Mouse (Mus musculus): Measurements from ENCODE around the gene E130218I03Rik.
"Not testable (repeated sequence)": the region's sequence is repeated elsewhere in the genome, so short reads cannot be mapped to it uniquely, and the experiment has no call there.

The E130218I03Rik gene

DNA sequence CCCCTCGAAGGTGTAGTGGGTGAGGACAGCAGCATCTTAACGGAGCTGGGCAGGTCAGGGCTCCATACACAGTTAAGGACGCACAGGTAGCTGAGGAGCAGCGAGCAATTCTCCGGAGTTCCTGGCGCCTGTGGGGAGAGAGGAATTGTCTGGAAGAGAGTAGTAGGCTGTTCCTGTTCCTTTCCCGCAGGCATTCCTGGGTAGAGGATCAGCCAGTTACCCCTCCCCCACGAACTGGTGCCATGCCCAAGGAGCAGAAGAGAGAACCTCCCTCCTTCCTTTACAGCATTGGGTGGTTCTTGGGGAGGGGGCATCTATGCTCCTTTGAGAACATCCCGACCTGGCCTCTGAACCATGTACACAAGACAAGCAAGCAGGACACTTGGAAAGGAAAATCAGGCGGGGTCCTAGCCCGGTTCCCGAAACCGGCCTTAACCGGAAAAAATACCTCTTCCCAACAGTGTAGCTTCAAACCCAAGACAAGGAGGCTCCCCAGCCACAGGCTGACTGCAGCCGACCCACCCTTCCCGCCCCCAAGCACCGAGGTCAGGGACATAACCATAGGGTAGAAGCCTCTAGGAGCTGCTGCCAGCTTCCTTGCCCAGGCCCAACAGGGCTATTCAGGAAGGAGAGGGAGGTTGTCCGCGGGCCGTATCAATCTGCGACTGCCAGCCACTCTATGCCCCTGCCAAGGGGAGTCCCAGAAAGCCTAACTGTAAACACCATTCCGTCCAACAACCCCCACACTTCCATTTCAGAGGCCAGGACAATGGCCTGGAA lies 8.9 kb downstream of the E130218I03Rik start:
- DNase-seq (ENCODE audit: low spot score), result no peak

DNA sequence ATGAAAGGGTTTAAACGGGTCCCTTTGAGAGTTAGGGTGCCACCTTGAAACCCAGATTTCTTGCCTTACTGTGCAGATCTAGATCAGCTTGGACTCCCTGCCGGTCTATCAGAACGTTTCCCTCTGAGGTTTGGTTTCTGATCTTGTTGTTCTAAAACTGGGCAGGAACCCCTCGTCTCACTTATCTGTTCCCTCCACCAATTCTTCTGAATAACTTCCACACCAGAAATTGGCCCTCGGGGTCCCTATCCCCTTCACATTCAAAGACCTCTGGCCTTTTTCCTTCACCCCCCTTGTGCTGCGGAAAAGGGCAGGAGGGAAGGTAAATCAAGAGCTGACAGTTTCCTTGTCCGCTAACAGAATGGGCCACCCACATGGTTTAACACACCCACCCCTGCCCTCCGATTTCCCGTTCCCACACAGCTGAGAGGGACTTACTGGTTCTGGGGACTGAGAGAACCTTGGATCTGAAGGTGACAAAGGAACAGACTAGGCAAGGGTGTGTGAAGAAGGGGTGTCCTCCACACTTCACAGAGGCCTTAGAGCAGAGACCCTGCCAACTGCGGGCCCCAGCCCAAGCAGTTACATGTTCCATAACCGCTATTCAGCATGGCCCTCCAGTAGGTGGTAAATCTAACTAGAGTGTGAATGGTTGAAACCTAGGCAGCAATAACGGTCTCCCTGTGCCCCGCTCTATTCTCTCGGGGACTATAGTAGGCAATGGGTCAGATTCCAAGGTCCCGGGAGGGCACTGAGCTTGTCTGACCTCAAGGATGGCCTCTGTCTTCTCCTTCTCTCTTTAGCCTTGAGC lies 9.7 kb downstream of the E130218I03Rik start:
- DNase-seq (ENCODE audit: low spot score), result no peak

DNA sequence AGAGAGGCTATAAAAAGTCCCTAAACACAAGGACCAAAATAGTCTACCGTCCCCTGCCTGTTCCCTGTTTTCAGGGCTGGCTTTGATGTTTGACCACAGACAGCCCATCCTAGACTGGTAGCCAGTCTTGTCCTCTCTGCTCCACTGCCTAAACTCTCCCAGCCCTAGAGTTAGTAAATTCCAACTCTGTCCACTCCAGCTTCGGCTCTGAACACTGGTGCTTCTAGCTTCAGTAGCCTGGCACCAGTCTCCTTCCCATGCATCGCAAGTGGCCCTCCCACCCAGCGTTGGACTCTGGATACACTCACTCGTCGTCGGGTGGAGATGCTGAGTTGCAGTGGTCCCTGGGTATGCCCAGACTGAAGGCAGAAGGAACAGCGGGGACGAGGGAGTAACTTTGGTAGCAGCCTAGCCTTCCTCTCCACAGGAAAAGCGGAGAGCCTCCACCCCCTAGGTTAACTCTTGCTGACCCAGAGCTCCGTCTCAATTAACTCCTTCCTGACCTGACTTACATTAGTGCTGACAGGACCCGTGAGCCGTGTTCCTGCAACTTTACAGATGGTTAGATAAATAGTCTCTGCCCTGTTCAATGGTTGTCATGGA lies 10.4 kb downstream of the E130218I03Rik start, which contains the start of gene Grrp1:
Grrp1 (minus strand) TSS at position 385 of the 603 bp plus-strand sequence.
- DNase-seq (ENCODE audit: low spot score), result no peak

DNA sequence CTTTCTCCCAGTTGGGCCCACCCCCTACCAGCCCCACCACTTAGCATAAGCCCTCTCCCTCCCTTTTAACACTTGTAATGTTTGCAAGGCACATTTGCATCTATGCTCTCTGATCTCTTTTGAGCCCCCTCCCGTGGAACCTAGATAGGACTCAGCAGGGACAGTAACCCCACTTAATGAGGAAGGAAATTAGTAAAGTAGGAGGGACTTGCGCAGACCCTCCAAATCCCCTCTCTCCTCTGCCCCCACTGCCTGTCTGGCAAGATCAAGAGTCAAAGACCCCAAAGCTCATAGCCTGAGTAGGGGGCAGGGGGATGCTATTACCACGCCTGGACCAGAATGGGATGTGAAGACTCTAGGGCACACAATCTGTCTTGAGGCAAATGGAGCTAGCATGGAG lies 11.4 kb downstream of the E130218I03Rik start:
- DNase-seq (ENCODE audit: low spot score), result no peak

DNA sequence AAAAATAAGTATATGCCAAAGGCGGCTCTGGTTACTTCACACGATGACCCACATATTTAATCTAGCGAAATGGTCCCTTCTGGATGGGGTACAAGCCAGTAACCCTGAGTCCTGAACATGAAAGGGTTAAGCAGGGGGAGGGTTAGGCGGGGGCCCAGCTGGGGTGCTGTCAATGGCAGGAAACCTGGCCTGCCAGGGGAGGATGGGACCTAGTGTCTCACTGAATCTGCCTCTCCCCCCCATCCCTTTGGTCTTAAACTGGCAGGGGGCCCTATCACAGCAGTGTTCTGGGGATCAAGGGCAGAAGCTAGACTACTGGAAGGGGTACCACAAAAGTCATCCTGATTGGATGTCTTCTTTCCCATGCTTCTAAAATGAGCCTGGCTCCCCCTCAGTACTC lies 12.4 kb downstream of the E130218I03Rik start:
- no peak for DNase-seq (ENCODE audit: low spot score)

DNA sequence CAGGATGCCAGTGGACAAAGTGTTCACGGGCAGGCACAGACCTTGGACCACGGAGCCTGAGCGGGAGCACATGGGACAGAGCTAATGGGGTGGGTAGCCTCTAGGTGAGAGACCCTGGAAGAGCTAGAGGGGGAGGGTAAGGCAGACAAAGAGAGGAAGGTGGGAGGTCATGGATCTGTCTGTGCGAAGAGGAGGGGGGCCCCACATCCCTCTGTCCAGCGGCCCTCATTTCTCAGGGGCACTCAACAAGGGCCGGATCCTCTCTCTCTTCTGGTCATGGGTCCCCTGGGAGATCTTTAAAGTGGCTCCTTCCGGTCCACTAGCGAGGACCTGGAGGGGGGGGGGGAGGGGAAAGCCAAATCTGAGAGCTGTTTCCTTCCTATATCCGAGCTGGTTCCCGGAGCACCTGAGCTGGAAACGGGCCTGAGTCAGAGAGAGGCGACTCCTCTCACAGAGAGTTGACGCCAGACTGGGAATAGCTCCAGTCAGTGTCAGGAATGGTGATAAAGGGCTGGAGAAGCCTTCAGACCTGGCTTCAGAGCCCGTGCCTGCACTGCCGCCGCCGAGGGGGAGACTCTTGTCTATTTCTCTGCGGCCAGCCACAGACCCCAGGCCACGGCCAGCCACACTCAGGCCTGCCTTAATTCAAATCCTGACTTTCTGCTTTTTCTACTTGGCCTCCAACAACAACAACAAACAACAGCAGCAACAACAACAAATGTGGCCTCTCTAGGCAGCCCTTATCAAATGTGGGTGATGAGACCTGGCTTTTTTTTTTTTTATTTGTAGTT lies 13.1 kb downstream of the E130218I03Rik start:
- no peak for DNase-seq (ENCODE audit: low spot score)

DNA sequence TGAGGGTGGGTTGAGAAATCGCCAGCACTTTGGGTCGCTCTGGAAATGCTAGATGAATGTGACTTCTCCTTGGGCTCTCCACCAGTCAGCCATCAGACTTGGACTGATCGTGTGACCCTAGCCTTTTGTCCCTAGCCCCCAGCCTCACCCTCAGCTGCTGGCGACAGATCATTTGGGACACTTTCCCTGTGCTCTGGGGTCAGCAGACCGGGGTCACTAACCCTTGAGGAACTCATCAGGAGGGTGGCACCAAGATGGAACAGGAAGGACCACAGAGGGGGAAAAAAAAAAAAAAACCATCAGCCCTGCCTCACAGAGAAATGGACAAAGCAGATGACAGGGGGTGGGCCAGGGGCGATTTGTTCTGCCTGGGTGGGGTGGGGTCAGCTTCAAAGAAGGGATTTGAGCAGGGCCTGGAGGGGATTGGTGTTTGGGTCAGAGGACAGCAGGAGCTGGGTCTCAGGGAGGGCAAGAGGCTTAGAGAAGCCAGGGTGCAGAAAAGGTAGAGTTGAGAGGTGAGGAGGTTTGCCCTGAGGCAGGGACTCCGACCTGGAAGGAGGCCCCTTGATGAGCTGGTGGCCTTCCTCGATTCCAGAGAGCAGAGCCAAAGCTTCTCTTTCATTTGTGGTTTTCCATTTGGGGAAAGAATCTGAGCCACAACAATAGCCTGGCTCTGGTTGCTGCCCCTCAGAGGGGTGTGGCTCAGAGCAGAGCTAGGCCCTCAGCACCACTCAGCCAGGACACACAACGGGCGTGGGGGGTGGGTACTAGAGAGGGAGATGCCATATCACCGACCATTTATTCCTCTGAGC lies 13.9 kb downstream of the E130218I03Rik start:
- DNase-seq (ENCODE audit: low spot score), result no peak

DNA sequence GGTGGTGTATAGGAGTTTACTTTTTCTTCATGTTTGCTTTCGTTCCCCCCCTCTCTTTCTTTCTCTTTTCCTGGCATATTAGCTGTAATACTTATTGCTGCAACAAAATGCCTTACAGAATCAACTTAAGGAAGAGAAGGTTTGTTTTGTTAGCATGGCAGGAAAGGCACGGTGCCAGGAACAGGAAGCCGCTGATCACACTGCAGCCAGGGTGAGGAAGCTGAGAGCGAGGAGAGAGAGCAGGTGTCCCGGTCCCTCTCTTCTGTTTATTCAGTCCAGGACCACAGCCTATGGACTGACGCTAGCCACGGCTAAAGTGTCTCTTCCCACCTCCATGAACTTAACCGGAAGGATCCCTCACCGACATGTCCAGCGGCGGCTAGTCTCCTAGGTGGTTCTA lies 14.9 kb downstream of the E130218I03Rik start:
- no peak for DNase-seq (ENCODE audit: low spot score)

DNA sequence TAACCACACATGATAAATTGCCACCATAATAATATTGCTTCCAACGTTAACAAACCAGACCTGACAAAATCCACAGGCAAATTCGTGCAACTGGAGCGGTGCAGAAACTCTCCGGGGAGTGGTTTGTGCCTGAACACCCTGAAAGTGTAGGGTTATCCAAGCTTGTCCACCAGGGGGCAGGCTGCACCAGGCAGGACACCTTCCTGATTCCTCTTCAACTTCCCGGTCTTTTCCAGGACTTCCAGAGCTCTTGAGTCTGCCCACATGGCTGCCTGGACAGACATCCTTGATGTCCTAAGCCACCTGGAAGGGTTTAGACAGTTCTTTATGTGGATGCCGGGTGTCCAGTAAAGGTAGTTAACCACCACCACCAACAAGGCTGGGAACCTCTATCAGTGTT lies 19.7 kb downstream of the E130218I03Rik start:
- peak; percentile 57 for DNase-seq (ENCODE audit: low spot score)

DNA sequence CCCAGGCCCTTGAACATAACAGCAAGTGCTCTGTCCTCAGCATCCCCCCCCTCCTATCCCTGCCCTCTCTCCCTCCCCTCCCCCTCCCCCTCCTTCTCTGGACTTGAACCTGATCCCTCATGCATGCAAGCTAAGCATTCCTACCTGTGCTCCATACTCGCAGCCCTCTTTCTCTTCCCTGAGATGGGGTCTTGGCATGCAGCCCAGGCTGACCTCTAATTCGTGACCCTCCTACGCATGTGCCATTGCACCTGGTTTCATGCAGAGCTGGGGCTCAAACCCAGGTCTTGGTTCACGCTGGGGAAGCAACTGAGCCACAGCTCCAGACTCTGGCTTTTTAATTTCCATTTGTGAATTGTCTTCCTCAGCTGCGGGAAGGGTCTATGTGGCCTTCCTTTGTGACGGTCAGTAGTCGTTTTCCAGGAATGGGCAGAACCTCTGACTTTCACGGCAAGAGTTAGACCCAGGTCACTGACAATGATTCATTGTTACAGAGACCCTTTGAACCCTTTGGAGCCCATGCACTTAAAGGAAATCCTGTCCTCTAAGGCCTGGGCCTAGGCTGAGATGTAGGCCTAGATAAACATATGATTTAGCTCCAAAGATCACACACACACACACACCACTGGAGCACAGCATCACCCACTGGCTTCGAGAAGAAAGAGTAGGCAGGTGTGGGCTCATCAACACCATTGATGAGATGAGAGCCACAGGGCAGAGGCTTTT lies 22.6 kb downstream of the E130218I03Rik start:
- no peak for DNase-seq (ENCODE audit: low spot score)

DNA sequence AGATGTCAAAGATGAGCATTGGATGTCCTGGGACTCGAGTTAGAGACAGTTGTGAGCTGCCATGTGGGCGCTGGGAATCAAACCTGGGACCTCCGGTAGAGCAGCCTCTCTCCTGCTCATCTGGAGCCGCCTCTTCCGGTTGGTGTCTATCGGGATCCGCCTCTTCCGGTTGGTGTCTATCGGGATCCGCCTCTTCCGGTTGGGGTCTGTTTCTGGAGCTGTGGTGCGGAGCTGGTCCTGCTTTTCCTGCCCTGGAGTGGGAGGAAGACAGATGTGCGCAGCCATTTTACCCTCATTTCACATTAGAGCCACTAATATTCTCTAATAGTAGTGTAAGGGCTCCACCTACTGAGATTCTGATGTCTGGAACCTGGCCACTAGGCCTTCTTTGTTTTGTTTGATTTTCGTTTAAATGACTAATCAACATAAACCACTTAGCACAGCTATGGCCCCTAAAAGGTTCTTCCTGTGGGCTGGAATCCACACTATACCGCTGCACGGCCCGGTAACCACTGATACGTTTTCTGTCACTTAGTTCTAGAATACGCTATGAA lies 24.7 kb downstream of the E130218I03Rik start:
- DNase-seq (ENCODE audit: low spot score), result no peak

DNA sequence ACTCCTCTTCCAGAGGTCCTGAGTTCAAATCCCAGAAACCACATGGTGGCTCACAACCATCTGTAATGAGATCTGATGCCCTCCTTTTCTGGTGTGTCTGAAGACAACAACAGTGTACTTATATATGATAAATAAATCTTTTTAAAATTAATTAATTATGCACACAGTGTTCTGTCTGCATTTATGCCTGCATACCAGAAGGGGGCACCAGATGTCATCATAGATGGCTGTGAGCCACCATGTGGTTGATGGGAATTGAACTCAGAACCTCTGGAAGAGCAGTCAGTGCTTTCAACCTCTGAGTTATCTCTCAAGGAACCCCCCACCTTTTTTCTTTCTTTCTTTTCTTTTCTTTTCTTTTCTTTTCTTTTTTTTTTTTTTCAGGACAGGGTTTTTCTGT lies 26.2 kb downstream of the E130218I03Rik start:
- not testable (repeated sequence) for DNase-seq (ENCODE audit: low spot score)

DNA sequence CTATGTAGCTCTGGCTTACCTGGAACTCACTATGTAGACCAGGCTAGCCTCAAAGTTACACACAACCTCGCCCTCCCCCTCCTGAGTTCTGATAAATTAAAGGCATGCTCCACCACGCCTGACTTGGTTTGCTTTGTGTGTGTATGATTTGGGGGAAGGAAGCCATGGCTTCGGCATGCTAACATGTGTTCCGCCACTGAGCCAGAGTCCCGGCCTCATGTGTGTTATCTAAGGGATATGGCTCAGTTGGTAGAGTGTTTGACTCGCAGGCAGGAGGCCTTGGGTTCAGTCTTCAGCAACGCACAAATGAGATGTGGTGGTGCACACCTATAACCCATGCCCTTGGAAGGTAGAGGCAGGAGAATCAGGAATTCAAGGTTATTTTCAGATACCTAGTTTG lies 28.5 kb downstream of the E130218I03Rik start:
- DNase-seq (ENCODE audit: low spot score), result no peak

DNA sequence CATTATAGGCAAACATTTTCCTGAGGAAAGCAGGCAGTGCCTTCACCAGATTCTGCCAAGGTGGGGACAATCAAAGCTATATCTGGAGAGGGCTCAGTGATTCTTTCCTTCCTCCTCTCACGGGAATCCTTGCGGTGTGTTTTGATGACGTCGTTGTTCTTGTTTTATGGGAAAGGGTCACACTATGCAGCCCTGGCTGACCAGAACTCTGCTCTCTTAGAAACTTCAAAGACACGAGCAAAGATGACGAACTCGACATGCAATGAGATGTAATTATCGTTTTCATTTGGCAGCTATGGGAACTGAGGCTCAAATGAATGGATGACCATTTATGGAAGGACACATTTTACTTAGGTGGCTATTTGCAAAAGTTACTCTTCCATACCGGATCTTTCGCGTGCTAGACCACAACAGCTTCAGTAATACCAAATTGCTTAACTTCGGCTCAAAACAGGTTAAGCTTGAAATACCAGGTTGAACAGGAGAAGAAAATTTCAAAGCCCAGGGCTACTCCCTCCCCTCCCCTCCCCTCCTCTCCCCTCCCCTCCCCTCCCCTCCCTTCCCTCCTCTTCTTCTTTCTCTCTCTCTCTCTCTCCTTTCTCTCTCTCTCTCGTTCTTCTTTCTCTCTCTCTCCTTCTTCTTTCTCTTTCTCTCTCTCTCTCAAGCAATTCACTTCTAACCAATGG lies 29.4 kb downstream of the E130218I03Rik start:
- DNase-seq (ENCODE audit: low spot score), result no peak

DNA sequence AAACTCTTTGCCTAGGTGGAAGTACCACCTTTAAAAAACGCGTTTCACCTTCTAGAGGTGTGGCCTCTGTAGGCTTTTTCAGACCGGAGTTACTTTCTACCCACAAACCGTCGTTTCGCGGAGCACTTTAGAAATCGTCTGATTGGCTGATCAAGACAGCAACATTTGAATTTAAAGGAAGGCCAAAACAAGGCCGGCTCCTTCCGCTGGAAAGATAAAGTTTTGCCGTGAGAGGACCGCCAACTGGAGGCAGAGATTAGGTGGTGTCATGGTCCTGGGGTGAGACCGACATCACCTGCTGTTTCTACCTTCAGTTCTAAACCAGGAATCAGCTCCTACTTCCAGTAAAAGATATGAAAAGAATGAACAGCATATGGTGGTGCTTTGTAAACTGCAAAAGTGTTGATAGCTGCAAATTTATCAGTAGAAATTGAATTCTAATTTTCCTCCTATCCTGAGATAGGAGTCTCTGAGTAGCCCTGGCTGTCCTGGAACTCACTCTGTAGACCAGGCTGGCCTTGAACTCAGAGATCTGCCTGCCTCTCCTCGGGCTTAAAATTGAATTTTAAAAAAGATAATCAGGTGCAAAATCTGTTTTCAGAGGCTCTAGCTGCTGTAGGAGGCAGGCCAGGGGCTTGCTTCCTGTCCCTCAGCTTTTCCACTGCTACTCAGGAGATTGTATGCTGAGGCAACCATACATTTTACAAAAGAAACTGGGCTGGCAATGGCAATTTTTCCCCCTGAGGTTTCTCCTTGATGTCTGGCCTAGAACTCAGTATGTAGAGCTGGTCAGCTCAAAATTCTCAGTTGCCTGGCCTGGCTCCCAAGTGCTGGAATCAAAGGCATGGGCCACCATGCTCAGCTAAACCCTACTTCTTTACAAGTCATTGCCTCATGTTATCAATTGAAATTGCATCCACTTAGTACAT lies 30.2 kb downstream of the E130218I03Rik start:
- DNase-seq (ENCODE audit: low spot score), result no peak

DNA sequence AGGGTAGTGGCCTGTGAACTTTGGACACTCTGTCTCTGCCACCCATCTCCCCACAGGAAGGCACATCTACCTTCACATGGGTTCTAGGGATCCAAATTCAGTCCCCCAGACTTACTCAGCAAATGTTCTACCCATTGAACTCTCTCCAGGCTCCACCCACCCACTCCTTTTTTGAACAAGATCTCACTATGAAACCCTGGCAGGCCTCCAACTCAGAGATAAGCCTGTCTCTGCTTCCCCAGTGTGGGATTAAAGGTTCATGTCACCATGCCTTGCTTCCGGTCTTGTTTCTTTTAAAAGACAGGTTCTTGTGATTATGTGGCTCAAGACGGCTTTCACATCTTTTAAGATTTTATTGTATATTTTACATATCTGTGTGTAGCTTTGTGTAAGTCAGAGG lies 41.5 kb downstream of the E130218I03Rik start:
- DNase-seq (ENCODE audit: low spot score), result no peak

DNA sequence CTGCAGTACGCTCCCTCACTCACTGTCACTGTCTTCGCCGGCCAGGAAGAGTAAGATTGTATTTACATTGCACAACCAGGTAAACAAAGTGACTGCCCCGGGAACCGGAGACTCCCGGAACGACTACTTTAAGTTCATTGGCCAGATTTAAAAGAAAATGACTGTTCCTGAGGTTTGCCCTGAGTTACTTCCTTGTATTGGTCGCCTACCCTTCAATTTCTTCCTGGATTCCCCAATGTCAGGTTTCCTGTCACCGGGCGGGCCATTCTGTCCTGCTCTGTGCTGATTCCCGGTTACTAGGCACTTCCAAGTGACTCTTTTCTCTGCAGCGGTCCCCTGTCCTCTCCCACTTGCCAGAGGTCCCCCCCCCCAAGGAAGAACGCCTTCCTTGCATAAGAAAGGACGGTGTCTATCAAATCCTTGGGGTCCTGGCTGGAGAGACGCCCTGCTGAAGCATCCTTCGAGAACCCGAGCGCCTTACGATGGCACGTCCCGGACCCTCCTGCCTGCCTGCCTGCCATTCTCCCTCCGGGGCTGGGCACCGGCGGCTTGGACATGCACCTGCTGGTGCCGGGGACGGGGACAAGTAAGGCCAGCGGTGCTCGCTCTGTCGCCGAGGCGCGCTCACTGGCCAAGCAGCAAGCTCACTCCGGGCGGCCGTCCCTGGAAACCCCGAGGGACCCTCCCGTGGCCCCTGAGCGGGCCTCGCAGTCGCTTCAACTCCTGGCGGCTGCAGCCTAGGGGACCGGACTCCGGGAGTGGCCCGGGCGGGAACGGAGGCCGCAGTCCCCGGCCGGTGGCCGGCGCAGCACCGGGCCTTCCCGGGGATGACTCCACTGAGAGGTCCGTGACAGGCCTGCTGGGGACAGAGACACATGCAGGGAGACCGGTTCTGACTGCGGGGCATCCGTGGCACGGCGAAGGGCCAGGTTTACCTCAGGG lies 43.0 kb downstream of the E130218I03Rik start:
- peak; percentile 24 for DNase-seq (ENCODE audit: low spot score)
